Mouse (Mus musculus): ENCODE results near the gene Lifr.

DNA sequence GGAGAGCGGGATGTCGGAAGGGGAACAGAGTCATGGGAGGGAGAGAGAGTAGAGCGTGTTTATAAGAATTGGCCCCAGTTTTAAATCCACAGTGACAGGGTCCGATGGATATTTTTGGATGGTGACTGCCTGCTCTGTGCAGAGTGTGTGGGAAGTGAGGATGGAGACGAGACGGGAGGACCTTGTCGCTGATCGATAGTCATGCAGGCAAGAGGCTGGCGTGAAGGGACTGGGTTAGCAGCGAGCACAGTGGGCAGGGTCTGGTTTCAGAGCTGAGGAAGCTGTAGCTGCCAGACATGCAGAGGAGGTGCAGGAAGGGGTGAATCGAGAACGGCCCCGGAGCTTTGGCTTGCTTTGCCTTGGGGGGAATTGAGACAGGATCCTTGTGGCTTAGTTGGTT, 50.8 kb downstream of the Lifr start:
- TF ChIP-seq CTCF (conservative IDR thresholded peaks at IDR 0.05; ENCODE audit: low read length) (no peak), POU5F1 (IDR thresholded peaks at IDR 0.05; ENCODE audit: borderline replicate concordance, low read length) (no peak), NANOG (IDR thresholded peaks at IDR 0.05; ENCODE audit: borderline replicate concordance, low read length) (no peak)
